Mouse (Mus musculus) right cerebral cortex, postnatal 4 days (tissue): ENCODE measurements at regions not wholly inside any gene's neighbourhood (a gene's known extent, or its start where the extent isn't known, plus 50 kb on each side); places are given as distances from the start of the nearest gene placed in this dataset.

Experiments used
- DNase-seq: peaks from one replicate; pipeline ENCODE4 v3.0.0-alpha.2; 2022

DNA sequence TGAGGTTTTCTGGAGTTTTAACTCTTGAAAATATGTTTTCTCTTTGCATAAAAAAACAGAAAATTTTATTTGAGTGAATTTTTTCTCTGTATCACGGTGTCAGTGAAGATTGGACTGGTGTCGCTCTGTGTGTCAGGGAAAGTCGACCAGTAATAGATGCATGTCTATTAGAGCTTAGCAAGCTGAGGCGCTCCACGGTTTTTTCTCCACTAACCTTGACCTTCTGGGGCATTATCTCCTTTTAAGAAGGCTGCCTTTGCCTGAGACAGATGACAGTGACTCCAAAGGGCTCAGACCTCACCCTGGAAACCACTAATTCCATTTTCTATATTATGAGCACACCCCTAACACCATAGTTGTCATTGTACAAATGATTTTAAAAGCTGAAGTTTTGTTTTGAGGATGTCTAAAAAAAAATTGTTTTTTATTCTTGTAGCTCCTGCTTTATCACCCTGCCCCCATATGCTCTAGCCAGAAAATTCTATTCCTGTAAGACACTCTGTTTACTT is 561.8 kb downstream of the Gm43517 start:
- no peak for DNase-seq

DNA sequence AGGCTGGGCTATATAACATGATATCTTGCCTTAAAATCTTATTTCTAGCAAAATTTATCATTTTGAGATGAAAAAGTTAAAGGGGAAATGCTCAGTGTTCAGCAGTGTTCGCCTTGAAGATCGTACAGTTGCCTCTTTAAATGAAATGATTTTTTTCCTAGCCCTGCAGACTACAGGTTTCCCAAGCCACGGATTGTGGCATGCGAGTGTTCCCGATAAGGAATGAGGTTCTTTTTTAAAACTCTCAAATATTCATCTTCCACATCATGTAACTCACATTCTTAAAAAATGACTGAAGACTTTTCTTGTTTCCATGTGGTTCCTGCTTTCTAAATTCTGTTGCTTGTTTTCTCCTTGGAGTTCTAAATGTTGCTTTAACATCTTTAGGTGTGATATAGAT is 566.0 kb downstream of the Gm43517 start:
- no peak for DNase-seq

DNA sequence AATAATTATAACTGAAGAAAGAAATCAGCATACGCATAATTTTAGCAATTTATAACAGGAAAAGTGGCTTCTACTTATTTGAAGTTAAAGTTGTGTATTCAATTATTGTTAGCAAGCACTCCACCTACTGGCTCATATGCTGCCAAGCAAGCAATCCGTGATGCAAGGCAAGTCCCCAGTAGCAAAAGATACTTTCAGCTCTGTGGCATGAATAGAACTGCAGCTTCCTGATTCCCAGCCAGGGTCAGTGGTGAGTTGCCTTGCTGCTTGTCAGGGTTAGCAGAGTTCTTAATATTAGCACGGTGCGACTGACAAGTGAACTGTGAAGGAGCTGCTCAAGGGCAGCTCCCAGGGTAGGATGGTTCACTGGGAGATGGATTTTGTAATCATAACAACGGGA is 566.8 kb downstream of the Gm43517 start:
- peak; percentile 39 for DNase-seq

DNA sequence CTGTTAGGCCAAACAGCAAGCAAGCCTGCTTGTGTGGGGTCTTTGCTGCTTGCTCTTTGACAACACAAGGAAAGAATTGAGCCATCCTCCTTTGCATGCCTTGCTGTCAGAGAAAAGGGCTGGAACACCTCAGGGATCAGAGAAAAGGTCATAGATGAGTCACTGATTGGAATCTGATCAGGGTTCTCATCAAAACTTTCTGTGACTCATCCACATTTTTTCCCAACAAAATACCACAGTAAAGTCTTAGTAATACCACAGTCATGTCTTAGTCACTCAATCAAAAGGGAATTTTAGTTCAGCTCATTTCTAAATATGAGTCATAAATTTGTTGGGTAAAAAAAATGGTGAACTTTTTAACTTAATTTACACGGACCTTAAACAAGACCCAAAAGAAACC is 583.1 kb downstream of the Gm43517 start:
- DNase-seq: no peak

DNA sequence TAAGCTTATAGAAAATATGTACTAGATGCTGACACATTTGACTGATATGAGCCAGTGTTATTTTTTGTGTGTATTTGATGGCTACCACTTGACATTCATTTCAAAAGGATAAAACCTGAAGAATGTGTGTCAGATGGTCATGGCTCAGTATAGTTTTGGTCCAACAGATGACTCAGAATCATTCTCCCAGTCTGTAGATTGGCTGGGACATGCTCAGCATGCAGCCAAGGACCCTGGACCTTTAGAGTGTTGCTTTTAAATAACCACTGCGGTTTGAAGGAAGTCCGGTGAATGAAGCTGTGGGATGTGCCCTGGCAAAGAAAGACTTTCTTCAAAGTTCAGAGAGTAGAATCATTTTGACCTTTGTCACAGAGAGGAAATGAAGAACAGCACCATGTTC is 584.6 kb downstream of the Gm43517 start:
- DNase-seq: no peak

DNA sequence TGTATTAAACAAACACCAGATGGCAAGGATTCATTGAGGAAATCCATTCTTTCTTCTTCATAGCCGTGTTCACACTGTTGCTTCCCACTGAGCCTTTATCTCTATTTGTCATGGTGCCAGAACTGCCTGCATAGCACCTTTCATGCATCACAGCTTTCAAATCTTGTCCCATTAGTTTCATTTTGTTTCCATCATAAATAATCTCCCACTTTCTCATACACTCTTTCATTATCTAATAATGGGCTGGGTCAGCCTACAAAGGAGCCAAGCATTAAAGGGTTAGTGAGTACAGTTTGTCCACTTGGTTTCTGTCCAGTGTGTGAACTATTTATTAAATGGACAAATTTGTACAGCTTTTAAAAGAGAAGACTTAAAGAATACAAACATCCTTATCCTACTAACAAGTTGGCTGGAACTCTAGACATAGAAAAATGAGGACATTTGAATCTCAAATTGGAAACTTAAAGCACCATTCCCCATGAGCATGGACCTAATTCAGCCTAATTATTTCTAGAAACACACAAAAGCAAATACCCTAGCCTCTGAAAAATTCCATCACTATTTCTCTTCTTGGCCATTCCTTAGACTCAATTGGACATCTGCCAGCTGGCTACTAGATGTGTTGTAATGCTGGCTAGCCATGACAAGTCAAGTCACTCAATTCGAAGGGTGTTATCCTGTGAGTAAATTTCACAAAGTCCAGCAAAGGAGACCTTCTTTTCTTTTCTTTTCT is 589.8 kb downstream of the Gm43517 start:
- no peak for DNase-seq

DNA sequence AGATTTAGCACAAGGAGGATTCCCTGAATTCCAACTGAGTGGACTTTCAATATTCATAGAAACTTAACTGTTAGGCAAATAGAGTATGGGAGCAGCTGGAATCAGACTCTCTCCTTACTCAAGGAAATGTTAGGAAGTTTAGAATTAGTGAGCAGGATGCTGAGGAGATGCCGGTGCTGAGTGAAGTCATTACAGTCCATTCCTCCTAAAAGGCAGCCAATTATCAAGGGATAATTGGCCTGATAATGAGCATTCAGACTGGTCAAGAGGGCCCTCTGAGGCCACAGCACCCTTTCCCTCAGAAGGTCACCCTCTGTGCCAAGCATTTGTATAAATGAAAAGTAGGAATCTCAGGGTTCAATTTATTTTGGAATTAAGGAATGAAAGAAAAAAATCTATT is 590.6 kb downstream of the Gm43517 start:
- no peak for DNase-seq

DNA sequence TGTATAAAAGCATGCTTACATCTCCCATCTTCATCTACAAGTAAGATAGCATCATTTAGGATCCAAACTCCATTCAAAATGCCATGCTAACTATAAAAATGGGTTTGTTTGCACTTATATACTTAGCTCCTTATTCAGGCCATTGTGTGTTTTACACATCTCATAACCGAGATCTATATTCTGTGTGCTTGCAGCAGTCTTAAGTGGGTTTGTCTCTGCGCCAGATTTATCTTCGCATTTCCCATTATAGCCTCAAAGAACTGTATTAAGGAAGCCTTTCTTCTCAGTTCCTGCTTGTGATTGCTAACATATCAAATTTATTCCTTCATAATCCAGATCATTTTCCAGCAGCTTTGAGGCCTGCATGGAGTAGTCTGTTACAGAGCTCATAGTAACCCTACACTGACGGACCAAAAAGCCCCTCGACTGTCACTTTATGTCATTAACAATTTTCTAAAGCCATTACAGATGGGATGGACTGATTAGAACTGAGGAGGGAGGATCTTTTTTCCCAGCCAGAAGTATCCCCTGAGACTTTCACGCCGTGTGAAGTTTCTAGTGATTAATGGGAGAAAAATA is 607.6 kb downstream of the Gm43517 start:
- DNase-seq: no peak

DNA sequence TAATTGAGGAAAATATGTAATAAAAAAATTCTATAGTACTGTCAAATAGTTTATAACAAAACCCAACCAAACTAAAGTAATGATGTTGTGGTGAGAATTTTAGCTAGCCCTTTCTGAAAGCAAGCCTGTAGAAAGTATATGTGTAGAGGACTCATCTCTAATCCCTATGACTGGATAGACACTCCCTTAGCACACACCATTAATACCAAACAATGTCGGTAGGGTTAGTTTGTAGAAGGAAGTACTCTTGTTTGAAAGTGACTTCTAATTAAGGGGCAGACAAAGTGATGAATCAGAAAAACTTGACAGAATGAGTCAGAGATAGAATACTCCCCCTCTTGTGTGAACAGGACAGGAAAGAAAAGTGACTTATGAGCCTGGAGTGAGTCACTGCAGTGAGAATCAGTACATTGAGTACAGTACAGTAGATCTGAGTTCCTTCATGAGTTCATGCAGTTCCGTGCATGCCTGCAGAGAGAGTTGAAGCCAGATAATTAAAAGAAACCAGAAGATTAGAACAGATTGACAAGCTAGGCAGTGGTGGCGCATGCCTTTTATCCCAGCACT is 610.0 kb downstream of the Prkd1 start:
- no peak for DNase-seq

DNA sequence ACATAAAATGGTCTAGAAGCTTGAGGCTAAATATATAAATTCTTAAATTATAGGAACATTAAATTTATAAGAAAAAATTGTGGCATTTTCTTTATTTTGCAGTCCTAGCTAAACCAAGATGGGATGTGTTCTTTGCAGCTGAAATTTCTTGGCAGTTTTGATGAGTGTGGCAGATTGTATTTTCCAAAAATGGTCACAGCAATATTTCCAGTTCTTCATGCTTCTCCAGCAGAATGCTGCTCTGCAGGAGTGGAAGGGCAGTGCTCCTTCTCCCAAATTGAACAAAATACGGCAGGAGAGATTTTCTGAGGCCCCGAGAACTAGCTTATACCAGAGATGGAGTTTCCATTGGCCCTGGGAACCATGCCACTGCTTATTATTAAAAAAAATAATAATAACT is 587.6 kb downstream of the Prkd1 start:
- DNase-seq: no peak

DNA sequence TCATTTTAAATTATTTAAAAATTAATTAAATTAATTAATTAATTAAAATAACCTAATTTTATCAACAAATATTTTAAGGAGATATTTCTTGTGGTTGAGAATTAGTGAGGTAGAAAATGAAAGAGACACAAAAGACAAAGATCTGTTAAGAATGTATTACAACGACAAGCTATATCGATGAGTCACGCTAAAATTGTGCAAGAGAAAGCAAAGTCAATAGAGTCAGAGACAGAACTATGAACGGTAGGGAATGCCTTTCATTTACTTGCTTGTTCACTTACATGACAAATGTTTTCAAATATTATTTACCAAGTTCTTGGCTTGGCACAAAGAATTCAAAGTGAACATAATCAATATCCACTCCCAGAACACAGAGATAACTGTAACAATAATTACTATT is 582.5 kb downstream of the Prkd1 start:
- no peak for DNase-seq

DNA sequence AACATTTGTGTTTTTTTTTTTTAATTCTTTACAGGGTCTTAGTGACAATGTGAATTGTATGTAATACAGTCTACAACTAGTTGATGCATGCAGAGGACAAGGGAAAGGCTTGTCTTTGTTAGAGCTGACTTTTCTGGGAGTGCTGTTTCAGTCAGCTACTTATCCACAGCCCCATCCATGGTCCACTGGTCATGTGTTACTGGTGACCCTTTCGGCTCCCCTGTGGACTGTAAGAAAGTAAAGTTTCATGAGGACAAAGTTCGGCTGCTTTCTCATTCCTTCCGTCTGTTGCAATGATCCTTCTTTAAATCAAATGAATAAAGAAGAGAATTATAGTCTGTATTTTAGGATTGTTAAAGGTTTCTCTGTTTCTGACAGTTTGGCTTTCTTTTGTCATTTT is 577.1 kb downstream of the Prkd1 start:
- DNase-seq: no peak

DNA sequence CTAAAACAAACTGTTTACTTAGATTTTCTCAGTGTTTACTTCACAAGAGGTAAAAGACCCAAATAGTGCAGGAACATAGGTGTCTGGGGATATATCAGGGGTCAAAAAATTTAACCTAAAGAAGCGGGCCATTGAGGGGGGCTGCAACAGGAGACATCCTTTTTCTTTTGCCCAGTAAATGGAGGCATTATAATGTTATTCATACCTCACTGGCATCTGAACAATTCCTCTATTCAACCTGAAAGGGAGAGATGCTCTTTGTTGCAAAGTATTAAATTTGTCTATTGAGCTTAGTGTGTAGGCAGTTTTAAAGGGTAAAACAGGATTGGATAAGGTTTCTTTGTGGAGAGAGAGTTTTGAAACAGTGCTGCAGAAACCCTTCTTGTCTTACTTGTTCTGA is 576.5 kb downstream of the Prkd1 start:
- DNase-seq: no peak

DNA sequence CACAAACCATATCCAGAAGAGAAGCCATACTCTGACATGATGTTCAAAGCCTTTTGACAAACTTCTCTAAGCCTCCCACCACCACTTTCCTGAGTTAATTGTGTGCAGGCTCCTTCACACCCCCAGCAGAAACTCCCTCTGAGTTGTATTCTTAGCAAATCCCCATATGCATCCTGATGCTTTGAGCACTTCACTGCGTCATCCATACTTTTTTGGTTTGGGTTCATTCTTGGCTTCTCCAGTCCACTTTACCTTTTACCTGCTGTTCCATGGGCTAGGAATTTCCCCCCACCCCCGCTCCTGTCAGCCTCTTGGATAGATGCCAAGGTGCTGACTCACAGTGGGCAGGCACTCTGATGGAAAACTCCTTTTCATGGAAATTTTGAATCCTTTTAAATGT is 575.2 kb downstream of the Prkd1 start:
- DNase-seq: no peak

DNA sequence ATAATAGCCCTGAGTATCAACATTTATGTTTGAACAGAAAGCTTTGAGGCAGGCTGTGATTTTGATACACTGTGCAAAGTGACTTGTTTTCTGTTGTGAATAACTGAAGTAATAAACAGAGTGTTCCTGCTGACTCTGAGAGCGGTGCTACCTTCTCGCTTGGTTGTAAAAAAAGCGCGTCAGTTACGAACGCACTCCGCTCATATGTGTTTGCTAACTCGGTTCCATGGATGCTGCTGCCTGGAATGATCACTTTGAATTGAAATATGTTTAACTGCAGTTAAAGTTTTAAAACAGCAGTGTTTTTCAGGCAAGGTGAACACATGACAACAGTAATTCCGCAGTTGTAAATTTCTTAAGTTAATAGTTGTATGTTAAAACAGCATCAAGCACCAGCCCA is 567.7 kb downstream of the Prkd1 start:
- no peak for DNase-seq

DNA sequence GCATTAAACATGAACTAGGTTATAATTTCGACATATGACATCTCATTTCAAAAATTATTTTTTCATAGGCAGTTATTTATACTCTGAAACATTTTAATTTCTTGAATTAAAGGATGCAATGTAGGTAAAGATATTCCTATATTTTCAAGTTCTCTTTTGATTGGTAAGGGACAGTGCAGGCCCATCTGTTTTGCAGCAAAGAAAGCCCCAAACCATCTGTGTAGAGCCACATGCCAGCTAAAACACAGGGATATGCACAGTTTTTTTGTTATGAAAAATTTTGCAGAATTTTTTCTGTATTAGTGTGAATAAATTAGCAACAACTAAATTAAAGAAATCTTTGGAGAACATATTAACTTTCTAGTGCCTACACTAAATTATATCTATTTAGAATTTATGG is 567.3 kb downstream of the Prkd1 start:
- no peak for DNase-seq

DNA sequence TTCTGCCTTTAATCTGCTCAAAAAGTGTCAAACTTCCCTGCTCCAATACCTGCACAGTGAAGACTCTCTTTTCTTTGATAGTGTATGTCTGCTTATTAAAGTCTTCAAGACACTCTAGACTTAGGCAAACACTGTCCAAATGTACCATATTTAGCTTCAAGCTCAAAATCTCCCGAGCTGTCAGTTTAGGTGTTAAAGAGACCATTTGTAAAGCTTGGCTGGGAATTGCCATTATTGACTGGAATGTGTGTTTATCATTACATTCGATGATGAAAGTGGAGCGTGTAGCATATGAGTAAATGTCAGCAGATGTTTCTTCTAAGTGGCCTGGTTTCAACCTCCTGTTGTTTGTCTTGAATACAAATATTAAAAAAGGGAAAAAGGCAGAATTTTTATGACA is 564.4 kb downstream of the Prkd1 start:
- no peak for DNase-seq

DNA sequence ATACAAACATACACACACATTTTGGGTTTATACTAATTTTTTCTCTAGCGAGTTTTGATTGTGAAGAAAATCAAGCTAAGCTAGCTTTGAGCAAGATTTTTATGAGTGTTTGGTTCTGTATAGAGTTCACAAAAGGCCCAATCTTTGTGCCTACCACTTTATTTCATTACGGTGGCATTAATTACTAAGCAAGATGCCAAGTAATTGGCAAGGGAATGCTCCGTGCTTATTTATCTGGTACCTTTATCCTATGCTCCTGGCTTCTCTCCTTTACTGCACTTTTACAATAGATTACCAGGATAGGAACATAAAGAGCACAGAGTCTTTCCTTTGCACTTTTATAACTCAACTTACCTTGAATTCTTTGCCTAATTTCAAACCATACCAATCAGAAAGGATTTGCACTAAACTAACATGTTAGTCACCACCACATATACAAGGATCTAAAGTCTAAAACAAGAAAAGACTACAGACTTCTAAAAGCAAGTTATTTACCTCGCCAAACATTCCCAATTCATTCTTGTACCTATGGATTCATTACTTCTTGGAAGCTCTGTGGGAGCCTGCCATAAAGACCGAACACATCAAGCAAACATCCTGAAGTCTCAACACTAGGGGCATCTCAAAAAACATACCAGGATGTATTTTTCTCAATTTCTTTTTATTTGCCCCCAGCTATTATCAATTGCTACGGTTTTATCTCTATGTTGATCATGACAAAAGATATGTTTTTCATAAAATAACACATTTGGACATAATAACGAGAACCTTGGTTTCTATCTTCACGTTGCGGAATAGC is 537.5 kb downstream of the Prkd1 start:
- no peak for DNase-seq

DNA sequence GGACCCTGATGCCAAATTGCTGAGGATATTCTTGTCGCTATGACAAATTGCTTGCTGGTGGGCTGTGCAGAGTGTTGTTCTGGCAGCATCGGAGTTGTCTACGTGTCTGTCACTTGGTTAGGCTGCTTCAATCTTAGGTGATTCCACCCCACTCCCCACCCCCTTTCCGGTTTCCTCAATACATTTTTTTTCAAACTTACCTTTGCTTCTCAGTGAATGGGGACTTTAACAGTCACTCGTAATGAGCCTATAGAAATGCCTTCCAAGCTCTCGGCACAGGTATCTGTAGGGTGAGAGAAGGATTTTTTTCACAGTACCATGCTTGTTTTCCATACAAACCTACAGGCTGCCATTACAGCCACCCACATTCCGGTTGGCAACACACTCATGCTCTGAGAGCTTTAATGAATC is 536.8 kb downstream of the Prkd1 start:
- peak; percentile 34 for DNase-seq

DNA sequence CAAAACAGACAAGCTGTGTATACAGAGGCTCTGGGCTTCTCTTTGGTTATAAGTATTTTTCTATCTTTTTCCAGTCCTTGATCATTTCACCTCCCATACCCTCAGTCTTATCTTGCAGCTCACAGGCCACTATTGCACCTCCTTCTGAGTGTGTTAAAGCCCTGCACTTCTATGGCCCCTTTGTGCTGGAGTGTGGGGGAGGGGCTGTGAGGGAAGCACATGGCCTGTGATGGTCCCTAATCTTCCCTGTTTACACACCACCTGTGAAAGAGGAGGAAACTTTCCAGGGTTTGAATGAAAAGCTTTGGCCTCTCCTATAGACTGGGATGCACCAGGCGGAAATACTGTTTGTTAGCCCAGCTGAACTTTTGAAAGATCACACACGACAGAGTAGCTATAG is 533.0 kb downstream of the Prkd1 start:
- peak; percentile 31 for DNase-seq

DNA sequence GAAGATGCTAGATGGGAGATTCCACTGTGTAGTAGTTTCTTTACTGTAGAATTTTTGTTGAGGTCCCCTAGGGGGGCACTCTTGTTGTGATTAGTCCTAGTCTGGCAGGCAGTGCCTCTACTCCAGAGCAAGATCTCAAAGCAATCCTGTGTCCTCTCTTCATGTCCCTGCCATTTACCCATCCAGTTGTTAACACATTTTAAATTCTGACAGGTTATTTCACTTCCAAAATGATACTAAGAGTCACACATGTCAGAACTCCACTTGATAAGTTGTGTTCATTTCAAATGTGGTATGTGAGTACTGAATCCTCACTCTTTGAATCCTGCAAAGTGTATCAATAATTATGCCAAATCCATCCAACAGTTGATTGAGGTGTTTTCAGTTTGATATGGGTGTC is 530.6 kb downstream of the Prkd1 start:
- DNase-seq: no peak

DNA sequence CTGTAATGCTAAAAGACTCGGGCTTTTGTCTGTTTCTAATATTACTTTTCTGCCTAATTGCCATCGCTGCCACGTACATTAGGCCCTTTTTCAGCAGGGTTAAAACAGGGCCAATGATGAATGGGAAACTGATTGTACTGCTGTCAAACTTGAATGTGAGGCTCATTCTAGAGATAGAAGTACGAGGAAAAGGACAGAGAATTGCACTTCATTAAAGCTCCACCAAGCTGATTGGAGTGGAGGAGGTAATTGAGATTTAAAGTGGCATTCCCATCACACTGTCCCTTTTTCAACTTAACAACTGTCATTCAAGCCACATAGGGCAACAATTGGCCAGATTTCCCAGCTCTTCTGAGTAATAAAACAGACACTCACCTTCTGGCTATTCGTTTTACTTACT is 526.8 kb downstream of the Prkd1 start:
- no peak for DNase-seq

DNA sequence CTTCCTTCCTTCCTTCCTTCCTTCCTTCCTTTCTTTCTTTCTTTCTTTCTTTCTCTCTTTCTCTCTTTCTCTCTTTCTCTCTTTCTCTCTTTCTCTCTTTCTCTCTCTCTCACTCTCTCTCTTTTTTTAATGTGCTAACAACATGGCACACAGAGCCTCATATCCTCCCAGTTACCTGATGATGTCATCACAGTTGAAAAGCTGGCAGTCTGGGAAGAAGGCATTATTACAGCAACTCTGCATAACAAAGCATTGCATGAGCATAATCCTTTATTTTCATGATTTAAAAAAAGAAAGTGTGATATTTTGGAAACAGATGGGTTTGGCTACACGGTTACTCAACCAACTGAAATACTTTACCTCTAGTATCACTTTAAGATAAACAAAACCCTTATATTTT is 525.9 kb downstream of the Prkd1 start:
- DNase-seq: no peak

DNA sequence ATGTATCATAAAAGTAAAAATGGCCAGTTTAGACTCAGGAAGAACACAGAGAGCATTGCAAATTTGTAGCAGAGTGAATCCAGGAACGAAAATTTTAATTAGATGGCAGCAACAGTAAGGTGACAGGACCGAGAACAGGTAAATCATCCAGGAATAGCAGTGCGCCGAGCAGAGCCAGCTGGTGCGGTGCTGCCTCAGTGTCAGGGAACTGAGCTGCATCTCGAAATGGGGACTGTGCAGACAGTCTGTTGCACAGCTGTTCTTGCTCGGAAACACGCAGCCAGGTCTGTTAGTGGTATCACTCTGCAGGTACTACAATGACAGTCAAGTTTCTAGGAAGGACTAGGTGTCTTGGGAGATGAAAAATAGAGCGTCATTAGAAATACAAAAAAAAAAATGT is 490.8 kb downstream of the Prkd1 start:
- peak; percentile 8 for DNase-seq
